Comparison of ENCODE assay signal across 26 mouse cellular contexts in genomic region chr7:30367466-30367865, GRCm38 (mm10). TPM values are rescaled to one million over a fixed set of nuclear protein-coding genes. Genes with fewer than 3 reads are reported as not detected.
"Had no signal": no experiment of that assay in that cellular context is flagged by ENCODE, and none has a peak within 500 bp of the region (broad histone marks: within the 10 kb centered on the region; RNA-seq: fewer than 3 reads in every experiment).

No protein-coding gene starts in this region.

- DNase-seq: gastrocnemius, postnatal 14 days; gastrocnemius, postnatal 36 days; heart, adult 18-20 months; heart, postnatal 10 days; kidney, adult 11 months; kidney, adult 2 months; kidney, adult 9 months; kidney, postnatal 14 days; kidney, postnatal 36 days; layer of hippocampus, adult 9-11 months; layer of hippocampus, postnatal 36 days; left cerebral cortex, postnatal 4 days; liver; liver, embryonic 13.5 days had no signal

- ATAC-seq: hindbrain, postnatal 0 days; intestine, embryonic 16.5 days had no signal

- H3K27ac ChIP-seq: heart, embryonic 10.5 days; hindbrain, embryonic 13.5 days; hindbrain, embryonic 15.5 days; hindbrain, postnatal 0 days; kidney, embryonic 15.5 days; kidney, postnatal 0 days; limb, embryonic 12.5 days; liver, embryonic 13.5 days had no signal

- H3K9me3 ChIP-seq: heart, embryonic 10.5 days; heart, embryonic 12.5 days; hindbrain, embryonic 13.5 days; hindbrain, embryonic 15.5 days; kidney, embryonic 15.5 days; limb, embryonic 12.5 days; liver, embryonic 13.5 days had no signal

- H3K4me1 ChIP-seq: liver, embryonic 13.5 days had no signal

- H3K4me3 ChIP-seq: heart, embryonic 10.5 days; heart, embryonic 12.5 days; hindbrain, embryonic 13.5 days; hindbrain, embryonic 15.5 days; kidney, embryonic 15.5 days; limb, embryonic 12.5 days; liver, embryonic 13.5 days had no signal

- H3K4me2 ChIP-seq: heart, embryonic 12.5 days; hindbrain, embryonic 13.5 days; hindbrain, embryonic 15.5 days; kidney, embryonic 15.5 days; limb, embryonic 12.5 days; liver, embryonic 11.5 days; liver, embryonic 13.5 days had no signal

- H3K36me3 ChIP-seq: heart, embryonic 10.5 days; heart, embryonic 12.5 days; hindbrain, embryonic 13.5 days; hindbrain, embryonic 15.5 days; kidney, embryonic 15.5 days; limb, embryonic 12.5 days; liver, embryonic 13.5 days had no signal

- H3K9ac ChIP-seq: heart, embryonic 12.5 days; hindbrain, embryonic 13.5 days; hindbrain, embryonic 15.5 days; kidney, embryonic 15.5 days; limb, embryonic 12.5 days; liver, embryonic 13.5 days had no signal

RNA-seq across cellular contexts. Expression of gene E130208F15Rik, which starts 45.9 kb away (rescaled TPM):
- polyA plus RNA-seq: heart, embryonic 14.5 days; hindbrain, embryonic 15.5 days; intestine, embryonic 14.5 days; kidney, postnatal 0 days; liver, embryonic 11.5 days had no signal

RNA-seq across cellular contexts. Expression of gene Hcst, which starts 52.2 kb away (rescaled TPM):
- polyA plus RNA-seq: limb, embryonic 12.5 days had no signal
